Mouse (Mus musculus) MEL (cell line): Measurements from ENCODE around the gene Herc4. TPM values are rescaled to one million over a fixed set of nuclear protein-coding genes. Genes with fewer than 3 reads are reported as not detected.

Experiments used
- DNase-seq: peaks from one replicate; pipeline ENCODE4 v3.0.0; 2011; ENCODE audit warnings: low read depth, low spot score
- H3K27ac ChIP-seq: 2 replicates; pipeline ENCODE4 v1.5.1; 2012; ENCODE audit warnings: low read depth, mild to moderate bottlenecking, control low read depth, low read length, moderate library complexity; ENCODE audit not compliant: control insufficient read depth
- H3K27me3 ChIP-seq, 2 experiments: fragments of 150-350 bp in 1 of 2; sonication (generic) in 1 of 2; 2 replicates each; pipeline ENCODE4 v1.6.1; 2012; ENCODE audit warnings: low read length in 2 of 2, mild to moderate bottlenecking in 2 of 2, improper control_type of control experiment in 1 of 2, moderate library complexity in 1 of 2; ENCODE audit not compliant: insufficient read depth in 2 of 2, control insufficient read depth in 1 of 2
- H3K36me3 ChIP-seq, 2 experiments: 2 replicates each; pipeline ENCODE4 v1.6.1; 2012 to 2014; ENCODE audit warnings: low read length in 2 of 2, improper control_type of control experiment in 1 of 2, inconsistent platforms in 1 of 2, mild to moderate bottlenecking in 1 of 2; ENCODE audit not compliant: insufficient read depth in 2 of 2, control insufficient read depth in 1 of 2
- H3K4me1 ChIP-seq, 2 experiments: fragments of 150-350 bp in 1 of 2; sonication (generic) in 1 of 2; 2 replicates each; pipeline ENCODE4 v1.6.1; 2012; ENCODE audit warnings: low read length in 2 of 2, improper control_type of control experiment in 1 of 2, mild to moderate bottlenecking in 1 of 2; ENCODE audit not compliant: insufficient read depth in 2 of 2, control insufficient read depth in 1 of 2
- H3K4me3 ChIP-seq, 2 experiments: fragments of 150-350 bp in 1 of 2; sonication (generic) in 1 of 2; 2 replicates each; pipeline ENCODE4 v1.5.1; 2012; ENCODE audit warnings: low read depth in 2 of 2, low read length in 2 of 2, mild to moderate bottlenecking in 2 of 2, moderate library complexity in 2 of 2, control low read depth in 1 of 2, improper control_type of control experiment in 1 of 2; ENCODE audit not compliant: control insufficient read depth in 1 of 2, insufficient read depth in 1 of 2
- H3K79me2 ChIP-seq: 2 replicates; pipeline ENCODE4 v1.6.1; 2012; ENCODE audit warnings: mild to moderate bottlenecking, low read length, moderate library complexity; ENCODE audit not compliant: control insufficient read depth, poor library complexity, insufficient read depth
- H3K9ac ChIP-seq: 2 replicates; pipeline ENCODE4 v1.6.1; 2012; ENCODE audit warnings: low read depth, mild to moderate bottlenecking, control low read depth, low read length, moderate library complexity; ENCODE audit not compliant: control insufficient read depth, poor library complexity, severe bottlenecking
- H3K9me3 ChIP-seq: fragments of 150-350 bp; sonication (generic); replicated peaks from 2 replicates; pipeline ENCODE4 v1.6.1; 2012; ENCODE audit warnings: mild to moderate bottlenecking, low read length, improper control_type of control experiment, moderate library complexity; ENCODE audit not compliant: insufficient read depth
- BHLHE40 ChIP-seq: IDR thresholded peaks from 2 replicates; pipeline ENCODE4 v1.6.1; 2012; ENCODE audit warnings: low read depth, mild to moderate bottlenecking, inconsistent platforms, low read length, improper control_type of control experiment, borderline replicate concordance
- CHD1 ChIP-seq: IDR thresholded peaks from 2 replicates; pipeline ENCODE4 v1.6.1; 2012; ENCODE audit warnings: low read depth, mild to moderate bottlenecking, inconsistent platforms, low read length, improper control_type of control experiment
- CHD2 ChIP-seq: IDR thresholded peaks from 2 replicates; pipeline ENCODE4 v1.6.1; 2011; ENCODE audit warnings: low read length, improper control_type of control experiment
- E2F4 ChIP-seq: IDR thresholded peaks from 2 replicates; pipeline ENCODE4 v1.6.1; 2011; ENCODE audit warnings: low read depth, low read length, improper control_type of control experiment, borderline replicate concordance
- ELF1 ChIP-seq: IDR thresholded peaks from 2 replicates; pipeline ENCODE4 v1.6.1; 2014; ENCODE audit warnings: low read depth, mild to moderate bottlenecking, inconsistent platforms, low read length, improper control_type of control experiment, moderate library complexity
- EP300 ChIP-seq, 2 experiments: IDR thresholded peaks; 2 replicates each; pipeline ENCODE4 v1.6.1; 2011; ENCODE audit warnings: improper control_type of control experiment in 2 of 2, low read length in 2 of 2, low read depth in 1 of 2, mild to moderate bottlenecking in 1 of 2
- ETS1 ChIP-seq: IDR thresholded peaks from 2 replicates; pipeline ENCODE4 v1.6.1; 2012; ENCODE audit warnings: low read depth, mild to moderate bottlenecking, inconsistent platforms, low read length, improper control_type of control experiment, moderate library complexity
- GABPA ChIP-seq: IDR thresholded peaks from 2 replicates; pipeline ENCODE4 v1.6.1; 2012; ENCODE audit warnings: low read depth, mild to moderate bottlenecking, inconsistent platforms, low read length, improper control_type of control experiment, moderate library complexity
- GATA1 ChIP-seq: IDR thresholded peaks from 2 replicates; pipeline ENCODE4 v1.6.1; 2011; ENCODE audit warnings: low read depth, low read length, improper control_type of control experiment
- JUND ChIP-seq: IDR thresholded peaks from 2 replicates; pipeline ENCODE4 v1.6.1; 2011; ENCODE audit warnings: low read depth, mild to moderate bottlenecking, improper control_type of control experiment, low read length
- KAT2A ChIP-seq: conservative IDR thresholded peaks from 2 replicates; pipeline ENCODE4 v1.6.1; 2012; ENCODE audit warnings: low read depth, low read length, improper control_type of control experiment, inconsistent platforms
- MAZ ChIP-seq: IDR thresholded peaks from 2 replicates; pipeline ENCODE4 v1.6.1; 2012; ENCODE audit warnings: low read depth, mild to moderate bottlenecking, inconsistent platforms, low read length, improper control_type of control experiment
- MEF2A ChIP-seq: IDR thresholded peaks from 2 replicates; pipeline ENCODE4 v1.6.1; 2014; ENCODE audit warnings: low read depth, mild to moderate bottlenecking, inconsistent platforms, low read length, improper control_type of control experiment; ENCODE audit not compliant: poor library complexity, insufficient replicate concordance, severe bottlenecking; ENCODE audit errors: extremely low read depth
- MXI1 ChIP-seq: IDR thresholded peaks from 2 replicates; pipeline ENCODE4 v1.6.1; 2011; ENCODE audit warnings: mild to moderate bottlenecking, low read depth, low read length, improper control_type of control experiment
- MYB ChIP-seq: IDR thresholded peaks from 2 replicates; pipeline ENCODE4 v1.6.1; 2011; ENCODE audit warnings: mild to moderate bottlenecking, low read depth, low read length, improper control_type of control experiment
- MYC ChIP-seq: IDR thresholded peaks from 2 replicates; pipeline ENCODE4 v1.6.1; 2011; ENCODE audit warnings: low read depth, mild to moderate bottlenecking, low read length, improper control_type of control experiment, moderate library complexity
- POLR2AphosphoS5 ChIP-seq: IDR thresholded peaks from 2 replicates; pipeline ENCODE4 v1.6.1; 2012; ENCODE audit warnings: low read depth, borderline replicate concordance, mild to moderate bottlenecking, inconsistent platforms, low read length, moderate library complexity, mixed read lengths
- RCOR1 ChIP-seq: IDR thresholded peaks from 2 replicates; pipeline ENCODE4 v1.6.1; 2012; ENCODE audit warnings: low read depth, mild to moderate bottlenecking, inconsistent platforms, low read length, improper control_type of control experiment
- SIN3A ChIP-seq: IDR thresholded peaks from 2 replicates; pipeline ENCODE4 v1.6.1; 2012; ENCODE audit warnings: low read length, improper control_type of control experiment, inconsistent platforms
- SMC3 ChIP-seq: IDR thresholded peaks from 2 replicates; pipeline ENCODE4 v1.6.1; 2011; ENCODE audit warnings: low read depth, low read length, improper control_type of control experiment
- TAL1 ChIP-seq: IDR thresholded peaks from 2 replicates; pipeline ENCODE4 v1.6.1; 2012; ENCODE audit warnings: mild to moderate bottlenecking, inconsistent platforms, low read length, moderate library complexity, mixed read lengths
- TBP ChIP-seq: IDR thresholded peaks from 2 replicates; pipeline ENCODE4 v1.8.0; 2011; ENCODE audit warnings: low read depth, low read length, improper control_type of control experiment
- TCF12 ChIP-seq: IDR thresholded peaks from 2 replicates; pipeline ENCODE4 v1.6.1; 2014; ENCODE audit warnings: low read depth, mild to moderate bottlenecking, inconsistent platforms, low read length, improper control_type of control experiment, moderate library complexity
- UBTF ChIP-seq: IDR thresholded peaks from 2 replicates; pipeline ENCODE4 v1.6.1; 2012; ENCODE audit warnings: low read depth, mild to moderate bottlenecking, inconsistent platforms, low read length, improper control_type of control experiment, moderate library complexity, borderline replicate concordance; ENCODE audit not compliant: insufficient read depth
- USF1 ChIP-seq: IDR thresholded peaks from 2 replicates; pipeline ENCODE4 v1.6.1; 2014; ENCODE audit warnings: low read depth, mild to moderate bottlenecking, inconsistent platforms, low read length, improper control_type of control experiment, moderate library complexity
- USF2 ChIP-seq, 2 experiments: IDR thresholded peaks; 2 replicates each; pipeline ENCODE4 v1.6.1; 2011 to 2012; ENCODE audit warnings: improper control_type of control experiment in 2 of 2, low read length in 2 of 2, borderline replicate concordance in 1 of 2, inconsistent platforms in 1 of 2, low read depth in 1 of 2, mild to moderate bottlenecking in 1 of 2; ENCODE audit not compliant: insufficient read depth in 1 of 2
- ZC3H11A ChIP-seq: IDR thresholded peaks from 2 replicates; pipeline ENCODE4 v1.6.1; 2012; ENCODE audit warnings: low read depth, mild to moderate bottlenecking, inconsistent platforms, low read length, improper control_type of control experiment
- ZKSCAN1 ChIP-seq: IDR thresholded peaks from 2 replicates; pipeline ENCODE4 v1.6.1; 2012; ENCODE audit warnings: low read depth, mild to moderate bottlenecking, inconsistent platforms, low read length, improper control_type of control experiment, moderate library complexity
- ZMIZ1 ChIP-seq: IDR thresholded peaks from 2 replicates; pipeline ENCODE4 v1.6.1; 2012; ENCODE audit warnings: low read depth, mild to moderate bottlenecking, inconsistent platforms, low read length, improper control_type of control experiment, moderate library complexity
- polyA plus RNA-seq, 2 experiments: library from polyadenylated mRNA; stranded (reverse) in 1 of 2; unstranded in 1 of 2; fragments of >175 nt in 1 of 2; fragments of >200 nt in 1 of 2; gene quantifications; 2 replicates each; pipeline versions ENCODE4 v1.2.1 to v1.2.4; 2012; ENCODE audit warnings: low replicate concordance in 2 of 2, low read depth in 1 of 2; ENCODE audit not compliant: insufficient read length in 2 of 2, insufficient read depth in 1 of 2, missing spikeins in 1 of 2
- total RNA-seq: library from RNA; depleted of rRNA; stranded (reverse); fragments of 300-350 nt; gene quantifications from 2 replicates; pipeline ENCODE4 v1.2.3, GENCODE M21; 2012

The Herc4 gene
- total and polyA plus RNA-seq, 3 experiments: 37.1 to 140 (median 57.1) TPM

GRCm38 (mm10) chr10:63272401-63272800 lies 28.8 kb downstream of the Herc4 start:
- Histone ChIP-seq H3K4me1 (peaks cover 16 to 19% of the 10 kb centered on the region in 2 experiments), H3K36me3 (peaks cover 22 to 43% of the 10 kb centered on the region in 2 experiments), H3K27me3 (no peaks in the 10 kb centered on the region), H3K4me3 (no peak overlapping the region), H3K9me3 (no peaks in the 10 kb centered on the region), H3K27ac (peak overlapping the region; percentile 27; the same call in 1 of the 2 replicates), H3K79me2 (peaks cover 5% of the 10 kb centered on the region), H3K9ac (no peak overlapping the region)
- no peak for TF ChIP-seq USF2 (IDR thresholded peaks at IDR 0.05; ENCODE audit: borderline replicate concordance in 1 of 2, insufficient read depth in 1 of 2, low read depth in 1 of 2, low read length in 2 of 2)
- TF ChIP-seq SMC3: no peak
- TF ChIP-seq GATA1: no peak
- TF ChIP-seq CHD2: no peak
- DNase-seq: peak; percentile 50

- no peaks in the 10 kb centered on the region for H3K9me3 ChIP-seq
- no peak overlapping the region for H3K9ac ChIP-seq
- peaks cover 22 to 46% of the 10 kb centered on the region in 2 experiments for H3K36me3 ChIP-seq
- no peaks in the 10 kb centered on the region for H3K27me3 ChIP-seq
- H3K4me1 ChIP-seq: peaks cover 20 to 24% of the 10 kb centered on the region in 2 experiments
- H3K79me2 ChIP-seq: peaks cover 3% of the 10 kb centered on the region
- H3K27ac ChIP-seq: peak overlapping the region; percentile 13; the same call in 1 of the 2 replicates
- H3K4me3 ChIP-seq: no peak overlapping the region
- TF ChIP-seq ZC3H11A: no peak
- TF ChIP-seq MYC: no peak
- TF ChIP-seq RCOR1: peak; percentile 62; the same call in 1 of the 2 replicates
- TF ChIP-seq UBTF: no peak
- TF ChIP-seq KAT2A: no peak
- no peak for TF ChIP-seq ELF1
- no peak for TF ChIP-seq ZKSCAN1
- 0 out of 2 replicates have a peak, but pooled peaks have one; percentile 34 for TF ChIP-seq MAZ
- TF ChIP-seq TCF12: peak; percentile 82
- no peak for TF ChIP-seq CHD2
- TF ChIP-seq JUND: no peak
- TF ChIP-seq ZMIZ1: no peak
- TF ChIP-seq CHD1: no peak
- no peak for TF ChIP-seq MYB
- no peak for TF ChIP-seq MEF2A
- no peak for TF ChIP-seq GABPA
- no peak for TF ChIP-seq MXI1
- peak; percentile 66 to 70; a peak in 3 of 4 replicates for TF ChIP-seq EP300 (IDR thresholded peaks at IDR 0.05; ENCODE audit: low read depth in 1 of 2, low read length in 2 of 2)
- 0 out of 2 replicates have a peak, but pooled peaks have one; percentile 26 for TF ChIP-seq BHLHE40
- no peak for TF ChIP-seq E2F4
- 0 out of 2 replicates have a peak, but pooled peaks have one; percentile 31 for TF ChIP-seq ETS1
- no peak for TF ChIP-seq TBP
- peak; percentile 65 for TF ChIP-seq GATA1
- TF ChIP-seq SIN3A: no peak
- TF ChIP-seq POLR2AphosphoS5: no peak
- TF ChIP-seq USF1: no peak
- peak; percentile 40 for TF ChIP-seq TAL1
- DNase-seq: peak; percentile 44
Observed at GRCm38 (mm10) chr10:63272868-63273267, 29.3 kb downstream of the Herc4 start.
